Mouse (Mus musculus) heart, postnatal 25 days (tissue): Measurements from ENCODE around the gene Plxnb2. TPM values are rescaled to one million over a fixed set of nuclear protein-coding genes. Genes with fewer than 3 reads are reported as not detected.

Experiments used
- DNase-seq: peaks from one replicate; pipeline ENCODE4 v3.0.0; 2022; ENCODE audit warnings: low spot score
- intact Hi-C: fragments of 180-260 bp; cut with DNase I; formaldehyde crosslinking; loops from one replicate; pipeline ENCODE4 v1.15.1; 2025
- total RNA-seq, 2 experiments: library from RNA; stranded (reverse); gene quantifications; 2 replicates each; pipeline ENCODE4 v1.2.3; 2021

Gene Plxnb2
- total RNA-seq, 2 experiments from 2014 or later, result 81.5 to 86.1 TPM

- no peak for DNase-seq
- intact Hi-C loops, result no loop called here
These were observed 43.1 kb downstream of the Plxnb2 start for GRCm38 (mm10) chr15:89137378-89138045.

- intact Hi-C loops, result no loop called here
- no peak for DNase-seq
These were observed 44.0 kb downstream of the Plxnb2 start for GRCm38 (mm10) chr15:89136461-89137155.

- intact Hi-C loops, result no loop called here
- DNase-seq, result no peak
These were observed 49.3 kb downstream of the Plxnb2 start for GRCm38 (mm10) chr15:89131316-89131715.

- DNase-seq, result no peak
- intact Hi-C loops, result no loop called here
These were observed 50.3 kb downstream of the Plxnb2 start for GRCm38 (mm10) chr15:89130245-89130644.

GRCm38 (mm10) chr15:89128382-89129350 is 51.9 kb downstream of the Plxnb2 start, which contains the start of gene Hdac10:
Hdac10 (minus strand) TSS chr15:89128700.
- intact Hi-C loops, result no loop called here
- DNase-seq, result peak; percentile 79

- intact Hi-C loops, result no loop called here
These were observed 53.1 kb downstream of the Plxnb2 start for GRCm38 (mm10) chr15:89127364-89127940.

GRCm38 (mm10) chr15:89126622-89127021 is 54.0 kb downstream of the Plxnb2 start:
- intact Hi-C loops, result no loop called here

More at GRCm38 (mm10) chr15:89127364-89127940, 53.1 kb downstream of the Plxnb2 start:
- DNase-seq, result no peak

GRCm38 (mm10) chr15:89125351-89125750 is 55.2 kb downstream of the Plxnb2 start:
- DNase-seq, result no peak
- intact Hi-C loops, result no loop called here

More at GRCm38 (mm10) chr15:89126622-89127021, 54.0 kb downstream of the Plxnb2 start:
- no peak for DNase-seq

- no peak for DNase-seq
- intact Hi-C loops, result loop anchor here (5.0 kb wide), 2 partner anchors 33 to 73 kb away; partner anchors contain the start of gene Dennd6b
These were observed 56.3 kb downstream of the Plxnb2 start for GRCm38 (mm10) chr15:89124312-89124711.

- DNase-seq, result no peak
- intact Hi-C loops, result loop anchor here (2.0 to 5.0 kb wide), 3 partner anchors 34 to 87 kb away; partner anchors contain the start of genes Dennd6b and Ppp6r2
These were observed 57.0 kb downstream of the Plxnb2 start for GRCm38 (mm10) chr15:89123595-89123994.

- intact Hi-C loops, result loop anchor here (2.0 to 5.0 kb wide), 3 partner anchors 34 to 88 kb away; partner anchors contain the start of genes Dennd6b and Ppp6r2
These were observed 57.8 kb downstream of the Plxnb2 start, which contains the start of gene Tubgcp6 for GRCm38 (mm10) chr15:89122649-89123366. Tubgcp6 (minus strand) TSS chr15:89123112.

GRCm38 (mm10) chr15:89118007-89118406 is 62.6 kb downstream of the Plxnb2 start:
- intact Hi-C loops, result no loop called here
- DNase-seq, result no peak

More at GRCm38 (mm10) chr15:89122649-89123366, 57.8 kb downstream of the Plxnb2 start, which contains the start of gene Tubgcp6:
- DNase-seq, result peak; percentile 87

- intact Hi-C loops, result no loop called here
- DNase-seq, result no peak
These were observed 70.4 kb downstream of the Plxnb2 start for GRCm38 (mm10) chr15:89110147-89110546.

GRCm38 (mm10) chr15:89106976-89107375 is 73.6 kb downstream of the Plxnb2 start:
- intact Hi-C loops, result no loop called here
- no peak for DNase-seq

GRCm38 (mm10) chr15:89106073-89106472 is 74.5 kb downstream of the Plxnb2 start:
- intact Hi-C loops, result no loop called here

More at GRCm38 (mm10) chr15:89106073-89106472, 74.5 kb downstream of the Plxnb2 start:
- no peak for DNase-seq
